Mouse (Mus musculus): ENCODE measurements at regions not wholly inside any gene's neighbourhood (a gene's known extent, or its start where the extent isn't known, plus 50 kb on each side); places are given as distances from the start of the nearest gene placed in this dataset.

GRCm38 (mm10) chr8:10781860-10782259 is 226.4 kb downstream of the Irs2 start:
- H3K27ac ChIP-seq (ENCODE audit: control insufficient read depth, insufficient read depth, low read length) = no peak overlapping the region
- WGBS = 88% methylated on average over 6 of the region's 6 CpGs
- no peak for DNase-seq
- 0 out of 2 replicates have a peak, but pooled peaks cover 4% of the 10 kb centered on the region for H3K4me1 ChIP-seq (replicated peaks; ENCODE audit: control insufficient read depth, insufficient read depth, low read length)
- H3K27me3 ChIP-seq (ENCODE audit: control insufficient read depth, insufficient read depth, low read length) = no peaks in the 10 kb centered on the region
- no peak for TF ChIP-seq CTCF (IDR thresholded peaks at IDR 0.05; ENCODE audit: borderline replicate concordance, control insufficient read depth, extremely low read depth, insufficient read depth, low read length, poor library complexity)
- no peak for TF ChIP-seq POLR2A (IDR thresholded peaks at IDR 0.05; ENCODE audit: control insufficient read depth, extremely low read depth, insufficient read depth, low read length, poor library complexity)
- H3K4me3 ChIP-seq (ENCODE audit: control insufficient read depth, insufficient read depth, low read length) = no peak overlapping the region
- no peaks in the 10 kb centered on the region for H3K36me3 ChIP-seq (ENCODE audit: control insufficient read depth, insufficient read depth, low read length)

- no peak for TF ChIP-seq CTCF (IDR thresholded peaks at IDR 0.05; ENCODE audit: borderline replicate concordance, control insufficient read depth, extremely low read depth, insufficient read depth, low read length, poor library complexity)
- TF ChIP-seq POLR2A (IDR thresholded peaks at IDR 0.05; ENCODE audit: control insufficient read depth, extremely low read depth, insufficient read depth, low read length, poor library complexity) = no peak
- no peak for DNase-seq
- WGBS = 96% methylated on average over 7 of the region's 7 CpGs
Measured at GRCm38 (mm10) chr8:10779636-10780035, 228.6 kb downstream of the Irs2 start.

GRCm38 (mm10) chr8:10775202-10776010 is 232.9 kb downstream of the Irs2 start:
- Histone ChIP-seq H3K27me3 (ENCODE audit: control insufficient read depth, insufficient read depth, low read length) (no peaks in the 10 kb centered on the region), H3K27ac (ENCODE audit: control insufficient read depth, insufficient read depth, low read length) (no peak overlapping the region), H3K36me3 (ENCODE audit: control insufficient read depth, insufficient read depth, low read length) (no peaks in the 10 kb centered on the region), H3K4me3 (ENCODE audit: control insufficient read depth, insufficient read depth, low read length) (no peak overlapping the region), H3K4me1 (replicated peaks; ENCODE audit: control insufficient read depth, insufficient read depth, low read length) (no peaks in the 10 kb centered on the region)
- 94% methylated on average over 8 of the region's 8 CpGs for WGBS
- no peak for TF ChIP-seq POLR2A (IDR thresholded peaks at IDR 0.05; ENCODE audit: control insufficient read depth, extremely low read depth, insufficient read depth, low read length, poor library complexity)
- TF ChIP-seq CTCF (IDR thresholded peaks at IDR 0.05; ENCODE audit: borderline replicate concordance, control insufficient read depth, extremely low read depth, insufficient read depth, low read length, poor library complexity) = no peak
- DNase-seq = no peak

More at GRCm38 (mm10) chr8:10779636-10780035, 228.6 kb downstream of the Irs2 start:
- H3K36me3 ChIP-seq (ENCODE audit: control insufficient read depth, insufficient read depth, low read length) = no peaks in the 10 kb centered on the region
- H3K4me1 ChIP-seq (replicated peaks; ENCODE audit: control insufficient read depth, insufficient read depth, low read length) = 0 out of 2 replicates have a peak, but pooled peaks cover 4% of the 10 kb centered on the region
- H3K4me3 ChIP-seq (ENCODE audit: control insufficient read depth, insufficient read depth, low read length) = no peak overlapping the region
- H3K27me3 ChIP-seq (ENCODE audit: control insufficient read depth, insufficient read depth, low read length) = no peaks in the 10 kb centered on the region
- H3K27ac ChIP-seq (ENCODE audit: control insufficient read depth, insufficient read depth, low read length) = no peak overlapping the region

- TF ChIP-seq CTCF (IDR thresholded peaks at IDR 0.05; ENCODE audit: borderline replicate concordance, control insufficient read depth, extremely low read depth, insufficient read depth, low read length, poor library complexity) = no peak
- no peak for TF ChIP-seq POLR2A (IDR thresholded peaks at IDR 0.05; ENCODE audit: control insufficient read depth, extremely low read depth, insufficient read depth, low read length, poor library complexity)
- Histone ChIP-seq H3K36me3 (ENCODE audit: control insufficient read depth, insufficient read depth, low read length) (no peaks in the 10 kb centered on the region), H3K4me3 (ENCODE audit: control insufficient read depth, insufficient read depth, low read length) (no peak overlapping the region), H3K27me3 (ENCODE audit: control insufficient read depth, insufficient read depth, low read length) (no peaks in the 10 kb centered on the region), H3K4me1 (replicated peaks; ENCODE audit: control insufficient read depth, insufficient read depth, low read length) (no peaks in the 10 kb centered on the region), H3K27ac (ENCODE audit: control insufficient read depth, insufficient read depth, low read length) (no peak overlapping the region)
- no peak for DNase-seq
- 93% methylated on average over 3 of the region's 3 CpGs for WGBS
Measured at GRCm38 (mm10) chr8:10774778-10775177, 233.5 kb downstream of the Irs2 start.

- Histone ChIP-seq H3K36me3 (ENCODE audit: control insufficient read depth, insufficient read depth, low read length) (no peaks in the 10 kb centered on the region), H3K27me3 (ENCODE audit: control insufficient read depth, insufficient read depth, low read length) (no peaks in the 10 kb centered on the region), H3K4me3 (ENCODE audit: control insufficient read depth, insufficient read depth, low read length) (no peak overlapping the region), H3K4me1 (replicated peaks; ENCODE audit: control insufficient read depth, insufficient read depth, low read length) (no peaks in the 10 kb centered on the region), H3K27ac (ENCODE audit: control insufficient read depth, insufficient read depth, low read length) (no peak overlapping the region)
- TF ChIP-seq POLR2A (IDR thresholded peaks at IDR 0.05; ENCODE audit: control insufficient read depth, extremely low read depth, insufficient read depth, low read length, poor library complexity) (no peak), CTCF (IDR thresholded peaks at IDR 0.05; ENCODE audit: borderline replicate concordance, control insufficient read depth, extremely low read depth, insufficient read depth, low read length, poor library complexity) (no peak)
- WGBS = 90% methylated on average over 4 of the region's 4 CpGs
- no peak for DNase-seq
Measured at GRCm38 (mm10) chr8:10768181-10768580, 240.1 kb downstream of the Irs2 start.

- Histone ChIP-seq H3K4me1 (replicated peaks; ENCODE audit: control insufficient read depth, insufficient read depth, low read length) (no peaks in the 10 kb centered on the region), H3K4me3 (ENCODE audit: control insufficient read depth, insufficient read depth, low read length) (no peak overlapping the region), H3K27me3 (ENCODE audit: control insufficient read depth, insufficient read depth, low read length) (no peaks in the 10 kb centered on the region), H3K27ac (ENCODE audit: control insufficient read depth, insufficient read depth, low read length) (no peak overlapping the region), H3K36me3 (ENCODE audit: control insufficient read depth, insufficient read depth, low read length) (no peaks in the 10 kb centered on the region)
- 41% methylated on average over 2 of the region's 2 CpGs for WGBS
- no peak for DNase-seq
- TF ChIP-seq POLR2A (IDR thresholded peaks at IDR 0.05; ENCODE audit: control insufficient read depth, extremely low read depth, insufficient read depth, low read length, poor library complexity) (no peak), CTCF (IDR thresholded peaks at IDR 0.05; ENCODE audit: borderline replicate concordance, control insufficient read depth, extremely low read depth, insufficient read depth, low read length, poor library complexity) (no peak)
Measured at GRCm38 (mm10) chr8:10763907-10764306, 244.4 kb downstream of the Irs2 start.
